Mouse (Mus musculus): Measurements from ENCODE around the gene Mtmr11. TPM values are rescaled to one million over a fixed set of nuclear protein-coding genes. Genes with fewer than 3 reads are reported as not detected.

Gene Mtmr11
- polyA plus RNA-seq, 1 experiment from 2014 or later, result 8.8 TPM

- WGBS, result 87% methylated on average over 6 of the region's 6 CpGs
- Histone ChIP-seq H3K4me2 (no peak overlapping the region), H3K27me3 (replicated peaks; ENCODE audit: control insufficient read depth, insufficient read depth, low read length) (no peaks in the 10 kb centered on the region), H3K9ac (ENCODE audit: low read depth, low read length) (no peak overlapping the region), H3K27ac (ENCODE audit: low read depth, low read length) (no peak overlapping the region), H3K4me3 (ENCODE audit: low read depth, low read length) (no peak overlapping the region), H3K9me3 (ENCODE audit: control insufficient read depth, low read length) (no peaks in the 10 kb centered on the region), H3K4me1 (replicated peaks; ENCODE audit: control insufficient read depth, insufficient read depth, low read length) (peaks cover 19% of the 10 kb centered on the region), H3K36me3 (ENCODE audit: control insufficient read depth, insufficient read depth, low read length) (peaks cover 29% of the 10 kb centered on the region)
- no peak for DNase-seq (ENCODE audit: low spot score)
- ATAC-seq (replicated peaks; ENCODE audit: low FRiP score), result no peak
Measured at GRCm38 (mm10) chr3:96175251-96175650, 13.4 kb downstream of the Mtmr11 start.

GRCm38 (mm10) chr3:96178427-96178826 lies 16.6 kb downstream of the Mtmr11 start:
- H3K4me3 ChIP-seq (ENCODE audit: low read depth, low read length), result no peak overlapping the region
- no peak overlapping the region for H3K27ac ChIP-seq (ENCODE audit: low read depth, low read length)
- no peaks in the 10 kb centered on the region for H3K27me3 ChIP-seq (replicated peaks; ENCODE audit: control insufficient read depth, insufficient read depth, low read length)
- H3K9me3 ChIP-seq (ENCODE audit: control insufficient read depth, low read length), result no peaks in the 10 kb centered on the region
- DNase-seq (ENCODE audit: low spot score) (no peak), ATAC-seq (replicated peaks; ENCODE audit: low FRiP score) (no peak)
- peaks cover 29% of the 10 kb centered on the region for H3K36me3 ChIP-seq (ENCODE audit: control insufficient read depth, insufficient read depth, low read length)
- no peak overlapping the region for H3K9ac ChIP-seq (ENCODE audit: low read depth, low read length)
- 90% methylated on average over 4 of the region's 4 CpGs for WGBS
- H3K4me1 ChIP-seq (replicated peaks; ENCODE audit: control insufficient read depth, insufficient read depth, low read length), result peaks cover 31% of the 10 kb centered on the region
- no peak overlapping the region for H3K4me2 ChIP-seq

GRCm38 (mm10) chr3:96178902-96179301 lies 17.1 kb downstream of the Mtmr11 start:
- Histone ChIP-seq H3K9me3 (ENCODE audit: control insufficient read depth, low read length) (no peaks in the 10 kb centered on the region), H3K4me2 (no peak overlapping the region), H3K9ac (ENCODE audit: low read depth, low read length) (no peak overlapping the region), H3K4me3 (ENCODE audit: low read depth, low read length) (no peak overlapping the region), H3K27ac (ENCODE audit: low read depth, low read length) (no peak overlapping the region), H3K27me3 (replicated peaks; ENCODE audit: control insufficient read depth, insufficient read depth, low read length) (no peaks in the 10 kb centered on the region), H3K4me1 (replicated peaks; ENCODE audit: control insufficient read depth, insufficient read depth, low read length) (peaks cover 28% of the 10 kb centered on the region), H3K36me3 (ENCODE audit: control insufficient read depth, insufficient read depth, low read length) (peaks cover 28% of the 10 kb centered on the region)
- ATAC-seq (replicated peaks; ENCODE audit: low FRiP score) (no peak), DNase-seq (ENCODE audit: low spot score) (no peak)
- WGBS, result 77% methylated on average over 2 of the region's 2 CpGs

- H3K4me3 ChIP-seq (ENCODE audit: low read depth, low read length), result no peak overlapping the region
- peaks cover 22% of the 10 kb centered on the region for H3K4me1 ChIP-seq (replicated peaks; ENCODE audit: control insufficient read depth, insufficient read depth, low read length)
- no peak overlapping the region for H3K27ac ChIP-seq (ENCODE audit: low read depth, low read length)
- H3K27me3 ChIP-seq (replicated peaks; ENCODE audit: control insufficient read depth, insufficient read depth, low read length), result no peaks in the 10 kb centered on the region
- 70% methylated on average over 4 of the region's 4 CpGs for WGBS
- ATAC-seq (replicated peaks; ENCODE audit: low FRiP score) (no peak), DNase-seq (ENCODE audit: low spot score) (no peak)
- H3K9me3 ChIP-seq (ENCODE audit: control insufficient read depth, low read length), result no peaks in the 10 kb centered on the region
- no peak overlapping the region for H3K9ac ChIP-seq (ENCODE audit: low read depth, low read length)
- H3K36me3 ChIP-seq (ENCODE audit: control insufficient read depth, insufficient read depth, low read length), result peaks cover 21% of the 10 kb centered on the region
- no peak overlapping the region for H3K4me2 ChIP-seq
Measured at GRCm38 (mm10) chr3:96179531-96179930, 17.7 kb downstream of the Mtmr11 start.

GRCm38 (mm10) chr3:96180727-96181477 lies 19.1 kb downstream of the Mtmr11 start, which contains the start of gene Sv2a:
Sv2a (plus strand) TSS chr3:96181151.
- Histone ChIP-seq H3K27me3 (replicated peaks; ENCODE audit: control insufficient read depth, insufficient read depth, low read length) (no peaks in the 10 kb centered on the region; the same call in 1 of the 2 replicates), H3K27ac (ENCODE audit: low read depth, low read length) (no peak within 1 kb of the TSS), H3K4me2 (peak within 1 kb of the TSS; percentile 86), H3K36me3 (ENCODE audit: control insufficient read depth, insufficient read depth, low read length) (peaks cover 13% of the 10 kb centered on the region), H3K9me3 (ENCODE audit: control insufficient read depth, low read length) (no peaks in the 10 kb centered on the region), H3K4me1 (replicated peaks; ENCODE audit: control insufficient read depth, insufficient read depth, low read length) (peaks cover 19% of the 10 kb centered on the region), H3K4me3 (ENCODE audit: low read depth, low read length) (peak within 1 kb of the TSS; percentile 56), H3K9ac (ENCODE audit: low read depth, low read length) (peak within 1 kb of the TSS; percentile 54)
- DNase-seq (ENCODE audit: low spot score), result peak; percentile 61
- WGBS, result under 1% methylated on average over 19 of the region's 23 CpGs
- ATAC-seq (replicated peaks; ENCODE audit: low FRiP score), result 0 out of 2 replicates have a peak, but pooled peaks have one; percentile 46

GRCm38 (mm10) chr3:96181510-96182381 lies 19.9 kb downstream of the Mtmr11 start:
- Histone ChIP-seq H3K4me1 (replicated peaks; ENCODE audit: control insufficient read depth, insufficient read depth, low read length) (peaks cover 19% of the 10 kb centered on the region), H3K27me3 (replicated peaks; ENCODE audit: control insufficient read depth, insufficient read depth, low read length) (no peaks in the 10 kb centered on the region; the same call in 1 of the 2 replicates), H3K4me2 (peak overlapping the region; percentile 86), H3K9ac (ENCODE audit: low read depth, low read length) (no peak overlapping the region), H3K27ac (ENCODE audit: low read depth, low read length) (no peak overlapping the region), H3K36me3 (ENCODE audit: control insufficient read depth, insufficient read depth, low read length) (peaks cover 5% of the 10 kb centered on the region), H3K4me3 (ENCODE audit: low read depth, low read length) (peak overlapping the region; percentile 56), H3K9me3 (ENCODE audit: control insufficient read depth, low read length) (no peaks in the 10 kb centered on the region)
- WGBS, result 33% methylated on average over 12 of the region's 12 CpGs
- ATAC-seq (replicated peaks; ENCODE audit: low FRiP score) (0 out of 2 replicates have a peak, but pooled peaks have one; percentile 10), DNase-seq (ENCODE audit: low spot score) (no peak)

GRCm38 (mm10) chr3:96182382-96182776 lies 20.6 kb downstream of the Mtmr11 start:
- H3K9ac ChIP-seq (ENCODE audit: low read depth, low read length), result no peak overlapping the region
- no peak overlapping the region for H3K4me3 ChIP-seq (ENCODE audit: low read depth, low read length)
- no peaks in the 10 kb centered on the region; the same call in 1 of the 2 replicates for H3K27me3 ChIP-seq (replicated peaks; ENCODE audit: control insufficient read depth, insufficient read depth, low read length)
- 22% methylated on average over 4 of the region's 4 CpGs for WGBS
- peaks cover 19% of the 10 kb centered on the region for H3K4me1 ChIP-seq (replicated peaks; ENCODE audit: control insufficient read depth, insufficient read depth, low read length)
- peaks cover 4% of the 10 kb centered on the region for H3K36me3 ChIP-seq (ENCODE audit: control insufficient read depth, insufficient read depth, low read length)
- no peak overlapping the region for H3K27ac ChIP-seq (ENCODE audit: low read depth, low read length)
- no peaks in the 10 kb centered on the region for H3K9me3 ChIP-seq (ENCODE audit: control insufficient read depth, low read length)
- DNase-seq (ENCODE audit: low spot score), result no peak
- H3K4me2 ChIP-seq, result peak overlapping the region; percentile 86
- no peak for ATAC-seq (replicated peaks; ENCODE audit: low FRiP score)

- ATAC-seq (replicated peaks; ENCODE audit: low FRiP score), result no peak
- Histone ChIP-seq H3K4me3 (ENCODE audit: low read depth, low read length) (no peak overlapping the region), H3K9ac (ENCODE audit: low read depth, low read length) (no peak overlapping the region), H3K27me3 (replicated peaks; ENCODE audit: control insufficient read depth, insufficient read depth, low read length) (no peaks in the 10 kb centered on the region), H3K27ac (ENCODE audit: low read depth, low read length) (no peak overlapping the region), H3K4me1 (replicated peaks; ENCODE audit: control insufficient read depth, insufficient read depth, low read length) (peaks cover 7% of the 10 kb centered on the region), H3K4me2 (no peak overlapping the region), H3K9me3 (ENCODE audit: control insufficient read depth, low read length) (peaks cover 2% of the 10 kb centered on the region; the same call in 1 of the 2 replicates), H3K36me3 (ENCODE audit: control insufficient read depth, insufficient read depth, low read length) (0 out of 2 replicates have a peak, but pooled peaks cover 2% of the 10 kb centered on the region)
- WGBS, result 67% methylated on average over 12 of the region's 12 CpGs
- no peak for DNase-seq (ENCODE audit: low spot score)
Measured at GRCm38 (mm10) chr3:96192977-96193376, 31.2 kb downstream of the Mtmr11 start.

Measured in liver, embryonic 11.5 days (tissue).